Mouse (Mus musculus) thymus, postnatal 10 days (tissue): ENCODE measurements around the gene Ccr6.
A peak's percentile ranks its signal among the peaks of the same experiment; 100 is the strongest.

Experiments used
- DNase-seq, 2 experiments: peaks; one replicate each; pipeline ENCODE4 v3.0.0; 2021; ENCODE audit warnings: low spot score in 2 of 2

Gene Ccr6

DNA sequence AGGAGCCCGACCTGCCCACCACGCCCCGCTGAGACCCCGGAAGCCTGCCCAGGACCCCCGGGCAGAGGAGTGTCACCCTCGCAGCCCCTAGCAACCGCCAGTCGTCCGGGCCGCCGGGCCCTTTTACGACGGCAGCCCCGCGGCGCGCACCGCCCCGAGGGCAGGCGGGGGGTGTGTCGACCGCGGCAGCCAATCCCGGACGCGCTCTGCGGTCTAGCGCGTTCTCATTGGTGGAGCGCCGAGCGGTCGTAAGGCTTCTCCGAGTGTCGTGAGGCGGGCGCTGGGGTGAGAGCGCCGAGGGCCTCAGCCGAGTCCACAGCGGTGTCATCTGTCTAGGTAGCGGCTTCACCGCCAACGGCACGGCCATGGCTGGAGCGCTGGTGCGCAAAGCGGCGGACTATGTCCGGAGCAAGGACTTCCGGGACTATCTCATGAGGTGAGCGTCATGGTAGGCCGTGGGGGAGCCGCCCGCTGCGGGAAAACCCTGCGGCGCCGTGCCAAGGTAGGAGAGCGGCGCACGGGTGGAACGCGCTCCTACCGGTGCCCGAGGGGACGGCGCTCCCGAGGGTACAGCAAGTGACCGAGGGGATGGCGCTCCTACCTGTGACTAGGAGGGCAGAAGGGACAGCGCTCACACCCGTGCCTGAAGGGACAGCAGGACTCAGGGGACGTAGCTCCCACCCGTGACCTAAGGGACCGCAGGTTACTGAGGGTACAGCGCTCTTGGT lies 47.8 kb downstream of the Ccr6 start:
- DNase-seq, result peak; percentile 93 to 94

DNA sequence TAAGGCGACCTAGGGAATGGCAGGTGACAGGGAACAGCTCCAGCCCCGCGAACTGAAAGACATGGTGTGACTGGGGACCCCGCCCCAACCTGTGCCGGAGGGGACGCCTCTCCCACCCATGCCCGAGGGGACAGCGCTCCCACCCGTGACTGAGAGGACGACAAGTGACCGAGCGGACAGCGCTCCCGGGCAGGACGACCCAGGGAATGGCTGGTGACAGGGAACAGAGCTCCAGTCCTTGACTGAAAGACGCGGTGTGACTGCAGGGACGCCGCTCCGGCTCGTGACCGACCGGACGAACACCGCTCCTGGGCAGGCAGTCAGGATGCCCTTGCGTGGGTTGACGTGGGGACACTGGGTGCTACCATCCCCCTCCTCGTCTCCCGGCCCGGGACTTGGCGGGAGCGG lies 48.4 kb downstream of the Ccr6 start:
- peak in 1 of 2 experiments; percentile 31 for DNase-seq

DNA sequence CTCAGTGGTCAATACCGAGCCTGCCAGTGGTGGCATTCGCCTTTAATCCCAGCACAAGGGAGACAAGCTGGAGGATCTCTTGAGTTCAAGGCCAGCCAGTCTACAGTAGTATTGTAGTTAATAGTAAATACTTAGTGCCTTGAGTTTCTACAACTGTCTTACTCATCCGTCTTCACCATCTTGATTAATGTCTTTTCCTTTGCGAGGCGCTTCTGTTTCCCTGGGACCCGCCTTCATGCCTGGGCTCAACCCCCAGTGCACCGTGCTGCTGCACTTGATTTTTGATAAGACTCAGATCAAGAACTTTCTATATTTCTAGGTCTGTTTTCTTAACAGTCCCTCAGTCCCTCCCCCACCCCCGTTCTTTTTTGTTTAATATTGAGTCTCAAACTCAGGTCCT lies 49.2 kb downstream of the Ccr6 start:
- DNase-seq, result no peak

DNA sequence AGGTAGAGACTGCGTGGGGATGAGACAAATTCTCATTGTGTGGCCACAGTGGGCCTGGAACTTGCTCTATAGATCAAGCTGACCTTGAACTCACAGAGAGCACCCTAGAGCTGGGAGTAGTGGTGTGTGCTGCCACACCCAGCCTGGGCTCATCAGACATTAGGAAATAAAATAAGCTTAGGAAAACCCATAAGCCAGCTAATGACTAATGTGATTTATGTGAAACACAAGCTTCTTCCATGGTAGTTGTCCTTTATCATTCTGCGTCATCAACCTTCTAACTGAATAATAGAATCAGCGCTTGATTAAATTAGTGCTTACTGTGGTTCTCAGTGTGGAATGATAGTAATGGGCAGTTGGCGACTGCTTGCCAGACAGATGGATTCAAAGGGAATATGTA lies 51.1 kb downstream of the Ccr6 start:
- no peak for DNase-seq

DNA sequence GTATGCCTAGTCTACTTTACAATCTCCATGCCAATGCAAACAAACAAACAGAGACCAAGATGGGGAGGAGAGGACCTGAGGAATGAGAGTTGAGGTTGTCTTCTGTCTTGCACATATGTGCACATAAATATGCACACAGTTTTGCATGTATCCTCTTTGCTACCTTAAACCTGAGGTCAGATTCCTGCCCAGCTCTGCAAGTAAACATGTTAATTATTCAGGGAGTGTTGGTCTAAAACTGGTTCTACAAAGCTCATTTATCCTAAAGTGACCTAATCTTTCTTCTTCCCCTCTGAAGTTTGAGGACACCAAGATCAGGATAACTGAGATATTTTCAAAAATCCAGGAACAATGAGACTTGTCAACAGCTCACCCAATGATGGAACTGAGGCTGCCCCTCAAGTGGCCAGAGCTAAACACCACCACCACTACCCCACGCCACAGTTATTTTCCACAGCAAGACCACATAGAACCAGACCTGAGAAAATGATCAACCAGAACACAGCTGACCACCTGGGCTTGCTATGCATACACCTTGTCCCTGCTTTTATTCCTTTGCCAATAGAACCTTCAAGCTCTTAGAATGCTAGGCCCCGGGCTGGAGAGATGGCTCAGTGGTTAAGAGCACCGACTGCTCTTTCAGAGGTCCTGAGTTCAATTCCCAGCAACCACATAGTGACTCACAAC lies 54.3 kb downstream of the Ccr6 start:
- DNase-seq, result no peak

DNA sequence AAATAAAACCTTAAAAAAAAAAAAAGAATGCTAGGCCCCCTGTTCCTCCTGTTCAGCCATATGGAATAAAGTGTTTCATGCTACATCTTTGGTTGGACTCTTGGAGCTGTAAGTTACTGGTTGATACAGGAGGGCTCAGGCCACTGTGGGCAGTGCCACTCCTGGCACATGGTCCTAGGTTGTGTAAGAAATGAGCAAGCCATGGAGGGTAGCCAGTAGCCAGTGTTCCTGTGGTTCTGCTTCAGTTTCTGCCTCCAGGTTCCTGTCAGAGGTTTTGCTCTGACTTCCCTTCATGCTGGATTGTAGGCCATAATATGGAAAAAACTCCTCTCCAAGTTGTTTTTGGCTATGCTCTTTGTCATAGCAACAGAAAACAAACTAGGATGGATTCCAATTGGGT lies 54.9 kb downstream of the Ccr6 start:
- DNase-seq, result no peak

DNA sequence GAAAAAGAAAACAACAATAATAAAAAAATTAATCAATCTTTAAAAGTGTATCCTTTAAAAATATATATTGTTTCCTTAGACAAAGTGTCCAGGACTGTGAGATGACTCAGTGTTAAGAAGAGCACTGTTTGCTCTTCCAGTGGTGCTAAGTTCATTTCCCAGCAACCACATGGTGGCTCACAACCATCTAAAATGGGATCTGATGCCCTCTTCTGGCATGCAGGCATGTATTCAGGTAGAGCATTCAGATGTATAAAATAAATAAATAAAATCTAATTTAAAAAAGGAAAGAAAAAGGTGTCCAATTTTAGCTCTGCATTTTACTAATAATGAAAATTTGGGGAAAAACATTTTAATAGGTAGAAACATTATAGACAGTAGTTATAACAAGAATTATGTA lies 60.0 kb downstream of the Ccr6 start:
- DNase-seq, result no peak

DNA sequence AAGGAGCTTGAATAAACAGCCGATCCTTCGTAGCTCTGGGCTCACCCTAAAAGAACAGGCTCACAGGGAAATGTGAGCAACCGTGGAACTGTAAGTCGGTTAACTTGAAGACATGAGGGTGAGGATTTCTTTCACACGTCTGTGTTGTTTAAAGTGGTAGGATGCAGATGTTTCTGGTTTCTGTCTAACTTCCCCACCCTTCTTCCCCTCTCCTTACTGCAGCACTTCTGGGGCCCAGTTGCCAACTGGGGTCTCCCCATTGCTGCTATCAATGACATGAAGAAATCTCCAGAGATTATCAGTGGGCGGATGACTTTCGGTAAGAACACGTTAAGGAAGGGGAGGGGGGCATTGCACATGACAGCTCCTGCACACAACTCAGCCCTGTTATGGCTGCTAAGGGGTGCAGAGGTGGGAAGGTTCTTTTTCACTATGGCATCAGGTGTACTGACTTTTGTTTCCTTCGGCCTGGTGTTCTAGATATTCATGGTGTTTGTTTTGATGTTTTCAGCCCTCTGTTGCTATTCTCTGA lies 60.5 kb downstream of the Ccr6 start:
- no peak for DNase-seq

DNA sequence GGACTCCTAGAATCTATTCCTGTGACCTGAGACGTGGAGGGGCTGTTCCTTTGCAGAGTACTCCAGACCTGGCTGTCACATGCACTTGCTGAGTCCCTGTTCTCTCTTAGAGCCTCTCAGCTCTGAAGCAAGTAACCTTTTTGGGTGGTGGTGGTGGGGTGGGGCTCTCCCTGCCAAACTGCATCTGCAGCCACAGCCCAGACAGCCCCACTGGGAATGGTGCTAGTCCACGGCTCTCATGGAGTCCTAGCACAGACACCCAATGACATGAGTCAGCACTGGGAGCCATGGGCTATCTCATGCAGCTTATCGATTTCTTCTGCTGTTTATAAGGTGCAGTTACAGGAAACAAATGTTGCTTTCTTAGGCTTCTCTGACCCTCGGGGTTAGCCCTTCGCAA lies 61.9 kb downstream of the Ccr6 start:
- DNase-seq, result no peak

DNA sequence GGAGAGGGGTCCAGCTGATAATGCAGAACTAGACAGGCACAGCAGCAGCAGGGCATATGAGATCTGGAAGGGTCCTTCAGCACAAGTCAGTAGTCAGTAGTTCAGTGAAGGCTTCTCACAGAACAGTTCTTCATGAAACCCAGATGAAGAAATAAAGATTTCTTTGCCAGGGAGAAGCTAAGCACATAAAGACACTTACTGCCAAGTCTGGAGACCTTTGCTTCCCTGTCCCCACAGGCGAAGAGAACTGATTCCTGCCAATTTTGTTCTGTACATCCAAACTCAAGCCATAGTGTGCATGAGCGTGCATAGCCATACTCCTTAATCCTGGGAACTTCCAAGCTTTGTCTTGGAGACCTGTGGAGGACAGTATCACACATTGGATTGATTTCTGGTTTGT lies 62.4 kb downstream of the Ccr6 start:
- DNase-seq, result no peak

DNA sequence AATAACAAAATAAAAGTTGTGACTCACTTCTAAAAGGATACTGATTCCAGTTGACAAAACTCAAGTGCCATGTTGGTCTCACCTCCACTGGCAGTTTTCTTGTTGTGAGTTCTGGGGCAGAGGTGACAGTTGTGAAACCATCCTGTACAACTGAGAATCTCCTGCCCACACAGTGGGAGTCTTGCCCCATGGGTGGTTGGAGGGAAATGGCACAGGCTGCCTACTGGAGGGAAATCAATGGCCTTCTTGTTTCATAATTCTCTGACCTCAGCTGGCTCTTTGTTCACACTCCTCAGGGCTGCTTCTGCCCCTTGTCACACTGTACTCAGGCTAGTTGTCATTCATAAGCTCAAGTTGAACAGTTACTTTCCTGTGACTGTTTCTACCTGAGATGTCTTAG lies 63.7 kb downstream of the Ccr6 start:
- no peak for DNase-seq

DNA sequence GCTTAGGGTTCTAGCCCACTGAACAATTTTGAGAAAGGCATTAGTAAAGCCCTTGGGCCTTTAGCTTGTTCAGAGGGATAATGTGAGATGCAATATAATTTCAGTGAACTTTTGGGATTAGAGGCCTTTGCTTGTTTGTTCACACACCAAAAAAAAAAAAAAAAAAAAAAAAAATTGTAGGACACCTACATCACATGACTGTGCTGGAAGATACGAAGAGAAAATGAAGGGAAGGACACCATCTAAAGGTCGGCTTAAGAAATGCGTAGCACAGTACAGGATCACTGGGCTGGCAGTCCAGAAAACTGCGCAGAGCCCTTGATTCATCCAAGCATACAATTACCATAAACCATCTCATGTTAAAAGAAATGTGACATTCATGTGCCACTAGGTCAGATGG lies 65.7 kb downstream of the Ccr6 start:
- no peak for DNase-seq

DNA sequence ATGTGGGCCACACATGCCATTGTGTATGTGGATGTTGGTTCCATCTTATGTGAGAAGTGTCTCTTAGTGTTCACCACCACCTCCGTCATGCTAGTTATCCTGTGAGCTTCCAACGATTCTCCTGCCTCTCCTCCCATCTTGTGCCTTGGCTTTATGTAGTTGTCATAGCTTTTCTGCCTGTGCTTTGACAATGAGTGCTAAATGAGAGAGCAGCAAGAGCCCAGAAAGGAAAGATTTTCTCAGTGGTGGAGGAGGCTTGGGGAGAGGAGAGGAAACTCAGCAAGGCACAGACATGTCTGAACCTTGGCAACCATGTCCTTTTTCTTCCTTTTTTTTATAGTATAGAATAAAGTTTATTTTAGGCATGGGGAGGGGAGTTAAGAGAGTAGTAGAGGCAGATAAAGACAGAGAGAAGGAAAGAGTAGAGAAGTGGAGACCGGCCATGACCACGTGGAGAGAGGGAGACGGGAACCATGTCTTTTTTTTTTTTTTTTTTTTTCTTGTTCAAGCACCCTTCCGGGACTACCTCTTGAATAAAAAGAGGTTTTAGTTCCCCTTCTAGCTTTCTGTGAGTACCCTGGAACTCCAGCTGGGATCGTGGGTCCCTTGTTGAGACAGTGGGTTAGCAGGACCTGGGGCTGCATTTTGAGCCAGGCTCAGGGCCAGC lies 67.1 kb downstream of the Ccr6 start:
- no peak for DNase-seq

DNA sequence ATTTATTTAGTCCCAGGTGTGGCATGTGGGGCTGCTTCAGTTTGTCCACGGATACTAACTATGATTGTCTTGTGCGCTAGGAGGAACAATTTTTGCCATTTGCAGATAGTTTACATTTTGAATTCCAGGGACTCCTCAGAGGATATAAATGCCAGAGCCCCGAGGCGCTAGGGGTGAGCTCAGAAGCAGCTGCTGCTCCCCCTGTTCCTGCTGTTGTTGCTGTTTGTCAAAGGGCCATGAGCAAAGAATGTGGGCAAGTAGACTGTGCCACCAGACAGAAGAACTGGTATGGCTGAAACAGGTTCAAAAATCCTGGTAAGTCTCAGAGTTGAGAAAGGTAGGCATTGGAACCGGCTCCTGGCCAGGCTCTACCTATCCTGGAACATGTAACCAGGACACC lies 67.8 kb downstream of the Ccr6 start:
- no peak for DNase-seq

DNA sequence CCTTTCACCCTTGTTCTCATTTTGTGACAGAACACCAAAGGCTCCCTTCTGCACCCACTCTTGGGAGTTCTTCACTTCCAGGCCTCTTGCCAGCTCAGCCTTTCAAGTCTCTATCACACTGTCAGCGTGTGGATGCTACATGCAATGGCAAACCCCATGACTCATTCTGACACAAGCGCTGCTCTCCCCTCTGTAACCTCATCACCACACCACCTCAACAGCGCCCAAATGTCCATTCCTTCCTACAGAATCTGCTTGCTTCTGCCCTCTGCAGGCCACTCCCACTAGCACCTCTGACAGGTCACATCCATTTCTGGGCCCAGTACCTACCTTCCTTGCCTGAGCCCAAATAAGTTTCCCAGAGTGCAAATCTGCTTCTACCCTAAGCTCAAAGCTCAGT lies 70.0 kb downstream of the Ccr6 start:
- DNase-seq, result no peak
